Mouse (Mus musculus) G1E (cell line): ENCODE data around the gene Zfp941.
A peak's percentile ranks its signal among the peaks of the same experiment; 100 is the strongest.

Source experiments
- CTCF ChIP-seq: IDR thresholded peaks from 2 replicates; pipeline ENCODE4 v1.5.1; 2012; ENCODE audit warnings: low read depth, low read length, inconsistent platforms, mixed read lengths
- GATA1 ChIP-seq: IDR thresholded peaks from 2 replicates; pipeline ENCODE4 v1.6.1; 2012; ENCODE audit warnings: borderline replicate concordance, low read length, inconsistent platforms, mixed read lengths
- GATA2 ChIP-seq: IDR thresholded peaks from 2 replicates; pipeline ENCODE4 v1.6.1; 2012; ENCODE audit warnings: low read depth, low read length, inconsistent platforms, borderline replicate concordance
- POLR2AphosphoS5 ChIP-seq: IDR thresholded peaks from 2 replicates; pipeline ENCODE4 v1.6.1; 2012; ENCODE audit warnings: low read depth, low read length, inconsistent platforms; ENCODE audit not compliant: insufficient replicate concordance
- TAL1 ChIP-seq: conservative IDR thresholded peaks from 2 replicates; pipeline ENCODE4 v1.6.1; 2012; ENCODE audit warnings: low read depth, low read length, inconsistent platforms, mixed read lengths

DNA sequence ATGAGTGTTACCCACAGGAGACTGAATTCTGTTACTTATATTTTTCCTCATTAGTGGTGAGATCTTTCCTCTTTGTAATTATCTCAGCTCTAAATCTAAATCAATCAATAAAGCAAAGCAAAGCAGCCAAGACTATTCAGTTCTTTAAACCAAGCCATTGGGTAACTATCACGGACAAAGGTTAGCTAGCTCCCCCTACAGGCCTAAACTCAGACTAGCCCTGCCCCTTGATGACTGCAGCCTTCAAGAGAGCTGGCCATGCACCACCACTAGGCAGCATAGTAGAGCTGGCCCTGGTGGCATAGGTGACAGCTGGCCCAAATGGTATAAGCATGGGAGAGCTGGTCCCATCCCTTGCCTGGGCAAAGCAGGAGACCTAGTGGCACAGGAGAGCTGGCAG, 16.3 kb downstream of the Zfp941 start:
- TF ChIP-seq GATA1 (no peak), CTCF (peak; percentile 62), TAL1 (no peak), GATA2 (no peak), POLR2AphosphoS5 (no peak)
